Mouse (Mus musculus) ovary, adult 2 months (tissue): Measurements from ENCODE around the gene Wnk2. TPM values are rescaled to one million over a fixed set of nuclear protein-coding genes. Genes with fewer than 3 reads are reported as not detected.

Experiments
- polyA plus RNA-seq: library from polyadenylated mRNA; depleted of rRNA; stranded (reverse); fragments of >200 nt; gene quantifications from 2 replicates; pipeline ENCODE4 v1.2.3, GENCODE M21; 2012; rRNA removed

Wnk2 gene
- 13.9 and 15.1 TPM in 2 replicates for polyA plus RNA-seq

DNA sequence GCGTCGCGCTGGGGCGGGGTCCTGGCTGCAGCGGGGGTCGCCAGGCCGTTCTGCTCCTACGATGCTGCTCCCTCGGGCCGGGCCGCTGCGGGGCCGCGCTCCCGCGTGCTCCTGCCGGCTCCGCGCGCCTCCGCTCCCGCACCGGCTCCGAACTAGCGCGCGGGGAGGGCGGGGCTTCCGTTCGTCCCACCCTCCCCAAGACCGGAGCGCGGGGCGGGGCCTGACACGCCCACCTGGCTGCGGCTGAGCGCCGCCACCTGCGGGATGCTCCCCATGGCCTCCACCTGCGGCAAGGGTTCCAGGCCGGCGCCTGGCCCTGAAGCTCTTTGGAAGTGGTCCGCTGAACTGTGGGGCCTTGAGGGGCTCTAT is at the start of gene Wnk2:
Gene Wnk2, minus strand, starts transcription at position 157 of the 369 bp plus-strand sequence.

DNA sequence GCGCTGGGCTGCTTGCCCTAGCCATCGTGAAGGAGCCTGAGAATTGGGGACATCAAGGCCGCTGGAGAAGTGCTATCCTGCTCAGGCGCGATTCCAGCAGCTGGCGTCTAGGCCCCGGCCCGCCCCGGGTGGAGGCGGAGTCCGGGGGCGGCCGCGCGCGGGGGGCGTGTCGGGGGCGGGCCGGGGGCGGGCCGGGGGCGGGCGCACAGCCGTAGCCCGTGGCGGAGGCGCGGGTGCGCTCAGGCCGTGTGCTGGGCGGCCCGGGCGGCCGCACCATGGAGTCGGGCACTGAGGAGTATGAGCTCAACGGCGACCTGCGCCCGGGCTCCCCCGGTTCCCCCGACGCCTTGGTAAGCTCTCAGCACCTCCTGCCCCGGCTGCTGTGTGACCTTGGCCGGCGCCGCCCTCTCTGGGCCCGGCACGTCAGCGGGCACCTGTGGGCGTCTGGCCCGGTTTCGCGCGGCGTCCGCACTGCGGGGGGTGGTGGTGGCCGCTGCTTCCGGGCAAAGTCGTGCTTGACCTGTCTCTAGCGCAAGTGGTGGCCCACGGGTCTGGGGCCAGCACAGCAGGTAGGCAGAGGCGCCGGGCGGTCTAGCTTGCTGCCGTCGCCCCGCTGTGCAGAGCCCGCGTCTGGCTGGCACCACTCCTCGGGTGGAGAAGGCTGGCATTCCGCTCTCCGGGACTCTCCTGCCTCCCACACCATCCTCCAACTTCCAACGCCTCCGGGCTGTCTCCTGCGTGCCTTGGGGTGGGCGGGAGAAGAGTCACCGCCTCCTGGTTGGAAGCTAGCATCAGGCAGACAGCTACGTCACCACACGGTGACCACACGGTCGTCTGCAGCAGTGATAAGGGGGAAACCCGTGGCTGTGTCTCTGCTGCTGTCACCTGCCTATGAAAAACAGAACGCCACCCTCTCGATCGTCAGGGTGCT is 39.7 kb upstream of the Wnk2 start, which contains the start of gene Ninj1:
Gene Ninj1, plus strand, starts transcription at position 198 of the 931 bp plus-strand sequence.

Other genes starting within 250 kb of the Wnk2 start
- 112 and 120 TPM in 2 replicates for gene Fam120a, start 180.0 kb downstream of the Wnk2 start, polyA plus RNA-seq
- 199 and 210 TPM in 2 replicates for gene Ninj1, start 39.5 kb upstream of the Wnk2 start, polyA plus RNA-seq
- 163 and 237 TPM in 2 replicates for gene Card19, start 68.0 kb upstream of the Wnk2 start, polyA plus RNA-seq
- gene Susd3, start 100.7 kb upstream of the Wnk2 start, polyA plus RNA-seq: 160 and 182 TPM in 2 replicates
- 5.6 and 7.9 TPM in 2 replicates for gene Fgd3, start 172.3 kb upstream of the Wnk2 start, polyA plus RNA-seq
- 39.9 and 43.6 TPM in 2 replicates for gene Bicd2, start 193.6 kb upstream of the Wnk2 start, polyA plus RNA-seq